Mouse (Mus musculus) forebrain, embryonic 14.5 days (tissue): ENCODE measurements around the gene Art1. TPM values are rescaled to one million over a fixed set of nuclear protein-coding genes. Genes with fewer than 3 reads are reported as not detected.

Experiments used
- ATAC-seq: fragments of 200-750 bp; cut with Nextera tagmentation; 2 replicates; pipeline ENCODE4 v1.8.0; 2017; ENCODE audit warnings: mild to moderate bottlenecking, moderate library complexity
- DNase-seq: peaks from one replicate; pipeline ENCODE4 v3.0.0-alpha.2; 2015; ENCODE audit warnings: low spot score
- H3K27ac ChIP-seq: fragments of 300-500 bp; sonication (generic); 2 replicates; pipeline ENCODE4 v1.5.1; 2014; ENCODE audit warnings: low read depth, mild to moderate bottlenecking, control low read depth, low read length, moderate library complexity
- H3K27me3 ChIP-seq: fragments of 300-500 bp; sonication (generic); replicated peaks from 2 replicates; pipeline ENCODE4 v1.6.1; 2014; ENCODE audit warnings: low read length, control low read depth, mixed read lengths; ENCODE audit not compliant: control insufficient read depth, insufficient read depth
- H3K36me3 ChIP-seq: fragments of 300-500 bp; sonication (generic); 2 replicates; pipeline ENCODE4 v1.6.1; 2014; ENCODE audit warnings: low read length, control low read depth; ENCODE audit not compliant: control insufficient read depth, insufficient read depth
- H3K4me1 ChIP-seq: fragments of 300-500 bp; sonication (generic); 2 replicates; pipeline ENCODE4 v1.6.1; 2014; ENCODE audit warnings: antibody characterized with exemption, low read length, control low read depth; ENCODE audit not compliant: control insufficient read depth, insufficient read depth
- H3K4me2 ChIP-seq: fragments of 300-500 bp; sonication (generic); 2 replicates; pipeline ENCODE4 v1.6.1; 2014; ENCODE audit warnings: mild to moderate bottlenecking, control low read depth, low read length
- H3K4me3 ChIP-seq: fragments of 300-500 bp; sonication (generic); 2 replicates; pipeline ENCODE4 v1.5.1; 2014; ENCODE audit warnings: low read depth, low read length, control low read depth
- H3K9ac ChIP-seq: fragments of 300-500 bp; sonication (generic); 2 replicates; pipeline ENCODE4 v1.6.1; 2014; ENCODE audit warnings: mild to moderate bottlenecking, low read length, control low read depth, moderate library complexity
- H3K9me3 ChIP-seq: fragments of 300-500 bp; sonication (generic); replicated peaks from 2 replicates; pipeline ENCODE4 v1.6.1; 2016; ENCODE audit warnings: low read length, control low read depth, mixed read lengths; ENCODE audit not compliant: control insufficient read depth
- WGBS: fragments of 180-500 bp; shearing (Covaris S2); extraction: QIAGEN DNeasy Blood & Tissue Kit; methylation state at CpG from one replicate; pipeline ENCODE4 v1.1.7; 2014; 5-methylcytosine and 5-hydroxymethylcytosine counted together
- polyA plus RNA-seq: library from polyadenylated mRNA; unstranded; fragments of >200 nt; fragmentation: Nextera tagmentation; extraction: Ambion mirVana; gene quantifications from 2 replicates; pipeline ENCODE4 v1.2.1, GENCODE M21; 2014

Art1 gene
- polyA plus RNA-seq, 1 experiment from 2014 or later: 0.56 TPM

GRCm38 (mm10) chr7:102078517-102078916, 23.0 kb upstream of the Art1 start:
- Histone ChIP-seq H3K27ac (no peak overlapping the region), H3K36me3 (peaks cover 88% of the 10 kb centered on the region), H3K4me2 (no peak overlapping the region), H3K4me1 (no peaks in the 10 kb centered on the region), H3K9me3 (no peaks in the 10 kb centered on the region), H3K27me3 (no peaks in the 10 kb centered on the region), H3K9ac (no peak overlapping the region), H3K4me3 (no peak overlapping the region)
- ATAC-seq (peak; percentile 32; the same call in 1 of the 2 replicates), DNase-seq (peak; percentile 43)
- WGBS: 79% methylated on average over 7 of the region's 7 CpGs

GRCm38 (mm10) chr7:102080311-102080710, 21.2 kb upstream of the Art1 start:
- ATAC-seq (no peak), DNase-seq (no peak)
- H3K36me3 ChIP-seq: peaks cover 83% of the 10 kb centered on the region
- H3K4me1 ChIP-seq: no peaks in the 10 kb centered on the region
- no peak overlapping the region for H3K4me3 ChIP-seq
- no peak overlapping the region for H3K27ac ChIP-seq
- no peaks in the 10 kb centered on the region for H3K27me3 ChIP-seq
- H3K9ac ChIP-seq: no peak overlapping the region
- no peaks in the 10 kb centered on the region for H3K9me3 ChIP-seq
- 92% methylated on average over 8 of the region's 8 CpGs for WGBS
- no peak overlapping the region for H3K4me2 ChIP-seq

DNA sequence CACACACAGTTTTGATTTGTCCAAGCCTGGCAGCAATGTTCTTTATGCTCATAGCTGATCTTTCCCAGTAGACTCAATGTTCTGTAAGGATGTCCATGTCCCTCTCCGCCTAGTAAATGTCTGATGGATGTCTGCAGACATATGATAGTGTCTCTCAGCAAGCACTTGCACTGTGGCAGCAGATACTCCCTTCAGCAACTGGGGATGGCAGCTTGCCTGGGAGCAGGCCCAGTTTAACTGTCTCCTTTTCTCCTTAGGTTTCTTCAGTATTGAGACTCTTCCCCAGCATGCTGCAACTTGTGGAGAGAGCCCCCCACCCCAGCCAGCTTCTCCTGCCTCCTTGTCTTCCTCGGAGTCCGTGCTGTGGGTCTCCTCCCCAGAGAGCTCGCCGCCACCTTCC, 19.8 kb upstream of the Art1 start:
- no peak overlapping the region for H3K4me3 ChIP-seq
- DNase-seq (no peak), ATAC-seq (no peak)
- peaks cover 78% of the 10 kb centered on the region for H3K36me3 ChIP-seq
- no peak overlapping the region for H3K4me2 ChIP-seq
- no peaks in the 10 kb centered on the region for H3K27me3 ChIP-seq
- H3K4me1 ChIP-seq: no peaks in the 10 kb centered on the region
- H3K9me3 ChIP-seq: no peaks in the 10 kb centered on the region
- no peak overlapping the region for H3K9ac ChIP-seq
- H3K27ac ChIP-seq: no peak overlapping the region
- 98% methylated on average over 5 of the region's 5 CpGs for WGBS

GRCm38 (mm10) chr7:102082816-102083215, 18.7 kb upstream of the Art1 start, which contains the start of gene Trpc2:
Gene Trpc2 (plus strand): TSS chr7:102083116.
- Histone ChIP-seq H3K4me2 (no peak within 1 kb of the TSS), H3K36me3 (peaks cover 68% of the 10 kb centered on the region), H3K4me3 (no peak within 1 kb of the TSS), H3K4me1 (no peaks in the 10 kb centered on the region), H3K27me3 (no peaks in the 10 kb centered on the region), H3K9ac (no peak within 1 kb of the TSS), H3K27ac (no peak within 1 kb of the TSS), H3K9me3 (no peaks in the 10 kb centered on the region)
- no peak for ATAC-seq
- 91% methylated on average over 5 of the region's 5 CpGs for WGBS
- no peak for DNase-seq

- ATAC-seq: no peak
- Histone ChIP-seq H3K27ac (no peak overlapping the region), H3K36me3 (peaks cover 64% of the 10 kb centered on the region), H3K9me3 (no peaks in the 10 kb centered on the region), H3K9ac (no peak overlapping the region), H3K4me1 (no peaks in the 10 kb centered on the region), H3K27me3 (no peaks in the 10 kb centered on the region), H3K4me2 (no peak overlapping the region), H3K4me3 (no peak overlapping the region)
- DNase-seq: no peak
- 91% methylated on average over 26 of the region's 26 CpGs for WGBS
Observed at GRCm38 (mm10) chr7:102084041-102084696, 17.4 kb upstream of the Art1 start.

DNA sequence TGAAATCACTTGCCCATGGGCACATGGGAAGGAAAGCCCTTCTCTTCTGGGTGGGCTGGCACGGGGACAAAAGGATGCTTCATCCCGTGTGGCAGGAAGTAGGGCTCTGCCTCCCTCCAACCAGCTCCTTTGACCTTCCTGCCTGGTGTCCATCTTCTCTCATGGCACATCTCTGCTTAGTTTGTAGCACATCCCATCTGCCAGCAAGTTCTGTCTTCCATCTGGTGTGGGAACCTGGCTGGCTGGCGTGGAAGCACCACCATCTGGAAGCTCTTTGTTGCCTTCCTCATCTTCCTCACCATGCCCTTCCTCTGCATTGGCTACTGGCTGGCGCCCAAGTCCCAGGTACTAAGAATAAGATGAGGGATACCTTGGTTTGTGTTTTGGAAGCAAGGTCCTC, 14.2 kb upstream of the Art1 start:
- WGBS: 92% methylated on average over 4 of the region's 4 CpGs
- ATAC-seq (no peak), DNase-seq (no peak)
- no peaks in the 10 kb centered on the region for H3K4me1 ChIP-seq
- no peak overlapping the region for H3K4me3 ChIP-seq
- H3K27me3 ChIP-seq: no peaks in the 10 kb centered on the region
- no peak overlapping the region for H3K9ac ChIP-seq
- no peak overlapping the region for H3K4me2 ChIP-seq
- peaks cover 39% of the 10 kb centered on the region for H3K36me3 ChIP-seq
- no peak overlapping the region for H3K27ac ChIP-seq
- H3K9me3 ChIP-seq: no peaks in the 10 kb centered on the region

- H3K4me1 ChIP-seq: peaks cover 7% of the 10 kb centered on the region; the same call in 1 of the 2 replicates
- peak overlapping the region; percentile 52 for H3K4me2 ChIP-seq
- no peaks in the 10 kb centered on the region for H3K36me3 ChIP-seq
- ATAC-seq (peak; percentile 71), DNase-seq (peak; percentile 63)
- H3K9ac ChIP-seq: peak overlapping the region; percentile 17; the same call in 1 of the 2 replicates
- H3K27ac ChIP-seq: no peak overlapping the region
- no peaks in the 10 kb centered on the region for H3K27me3 ChIP-seq
- 0 out of 2 replicates have a peak overlapping the region, but pooled peaks have one; percentile 2 for H3K4me3 ChIP-seq
- 3% methylated on average over 30 of the region's 30 CpGs for WGBS
- H3K9me3 ChIP-seq: no peaks in the 10 kb centered on the region
Observed at GRCm38 (mm10) chr7:102099760-102100661, 1.5 kb upstream of the Art1 start.

GRCm38 (mm10) chr7:102100868-102101267, 675 bp upstream of the Art1 start:
- no peaks in the 10 kb centered on the region for H3K36me3 ChIP-seq
- H3K4me3 ChIP-seq: no peak overlapping the region
- WGBS: 71% methylated on average over 5 of the region's 5 CpGs
- ATAC-seq: no peak
- H3K27me3 ChIP-seq: no peaks in the 10 kb centered on the region
- H3K9ac ChIP-seq: no peak overlapping the region
- DNase-seq: no peak
- H3K27ac ChIP-seq: no peak overlapping the region
- H3K4me1 ChIP-seq: peaks cover 7% of the 10 kb centered on the region; the same call in 1 of the 2 replicates
- no peak overlapping the region for H3K4me2 ChIP-seq
- H3K9me3 ChIP-seq: no peaks in the 10 kb centered on the region

DNA sequence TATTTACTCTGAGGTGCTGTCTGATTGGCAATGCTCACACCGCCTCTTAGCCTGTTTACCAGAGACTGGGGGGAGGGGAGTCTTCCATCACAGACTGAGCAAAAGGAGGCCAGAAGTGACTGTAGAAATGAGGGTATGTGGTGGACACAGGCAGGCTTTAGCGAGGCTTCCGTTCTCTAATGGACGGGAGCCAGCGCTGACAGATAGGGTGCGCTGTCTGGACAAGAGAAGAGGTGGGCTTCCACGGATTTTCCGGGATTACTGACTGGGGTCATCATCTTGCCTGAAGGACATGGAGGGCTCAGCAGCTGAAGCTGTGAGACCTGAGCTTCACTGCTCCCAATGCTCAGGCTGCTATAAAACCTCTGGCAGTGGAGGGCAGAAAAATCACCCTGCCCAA, 698 bp downstream of the Art1 start:
- 48% methylated on average over 8 of the region's 8 CpGs for WGBS
- no peaks in the 10 kb centered on the region for H3K9me3 ChIP-seq
- no peak overlapping the region for H3K4me3 ChIP-seq
- H3K36me3 ChIP-seq: no peaks in the 10 kb centered on the region
- H3K27me3 ChIP-seq: no peaks in the 10 kb centered on the region
- ATAC-seq: no peak
- no peak overlapping the region for H3K27ac ChIP-seq
- H3K4me1 ChIP-seq: peaks cover 7% of the 10 kb centered on the region; the same call in 1 of the 2 replicates
- H3K9ac ChIP-seq: no peak overlapping the region
- H3K4me2 ChIP-seq: no peak overlapping the region
- DNase-seq: no peak
